ENCODE assay signal across 16 mouse cellular contexts in the genomic region with DNA sequence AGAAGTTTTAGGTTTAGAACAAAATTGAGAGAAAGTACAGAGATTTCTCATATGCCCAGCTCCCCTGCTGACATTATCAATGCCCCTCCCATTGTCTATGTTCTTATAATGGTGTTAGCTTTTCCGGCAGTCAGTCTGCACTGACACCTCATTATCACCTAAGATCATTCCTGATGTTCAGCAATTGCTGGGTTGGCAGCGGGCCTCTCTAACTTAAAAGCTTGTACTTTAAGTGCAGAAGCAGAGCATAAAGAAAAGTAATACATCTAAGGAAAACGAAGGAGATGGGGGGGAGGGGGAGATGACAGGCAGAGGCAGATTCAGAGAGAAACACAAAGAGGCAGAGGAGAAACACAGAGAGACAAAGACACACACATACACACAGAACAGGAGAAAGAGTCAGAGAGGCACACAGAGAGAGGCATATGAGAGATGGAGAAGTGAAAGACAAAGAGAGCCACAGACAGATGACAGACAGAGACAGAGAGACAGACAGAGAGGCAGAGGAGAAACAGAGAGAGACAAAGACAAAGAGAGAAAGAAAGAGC. TPM values are rescaled to one million over a fixed set of nuclear protein-coding genes. Genes with fewer than 3 reads are reported as not detected.
A peak's percentile ranks its signal among the peaks of the same experiment; 100 is the strongest.
DNase-seq lines count a peak whose midpoint lies in the region; ATAC-seq and TF ChIP-seq lines count a peak whose summit lies in the region.
"Had no signal": no experiment of that assay in that cellular context is flagged by ENCODE, and none has a peak within 500 bp of the region (broad histone marks: within the 10 kb centered on the region; RNA-seq: fewer than 3 reads in every experiment).

No protein-coding gene starts in this region.

- no peak for TF ChIP-seq EP300 in CH12.LX (IDR thresholded peaks at IDR 0.05; ENCODE audit: low read length)

- H3K9ac ChIP-seq in hindbrain, embryonic 14.5 days: no peak overlapping the region
- H3K9ac ChIP-seq in hindbrain, postnatal 0 days (replicated peaks; ENCODE audit: low read length): no peak overlapping the region
- no peak overlapping the region for H3K9ac ChIP-seq in CH12.LX (ENCODE audit: insufficient read depth, low read depth)
- no peak overlapping the region for H3K9ac ChIP-seq in forebrain, embryonic 13.5 days
- H3K9ac ChIP-seq in midbrain, embryonic 14.5 days (replicated peaks; ENCODE audit: low read length): no peak overlapping the region
- H3K9ac ChIP-seq: heart, embryonic 13.5 days; liver, postnatal 0 days had no signal

- no peak for TF ChIP-seq POLR2A in CH12.LX (IDR thresholded peaks at IDR 0.05; ENCODE audit: low read depth, low read length)

- no peak overlapping the region for H3K4me2 ChIP-seq in hindbrain, embryonic 14.5 days (replicated peaks)
- no peak overlapping the region for H3K4me2 ChIP-seq in hindbrain, postnatal 0 days (ENCODE audit: low read depth, low read length)
- H3K4me2 ChIP-seq in CH12.LX (ENCODE audit: insufficient read depth, low read depth, poor library complexity, severe bottlenecking): 0 out of 2 replicates have a peak overlapping the region, but pooled peaks have one; percentile 9
- H3K4me2 ChIP-seq in forebrain, embryonic 13.5 days: no peak overlapping the region; the same call in 1 of the 2 replicates
- H3K4me2 ChIP-seq in midbrain, embryonic 14.5 days (ENCODE audit: low read length): no peak overlapping the region
- H3K4me2 ChIP-seq: heart, embryonic 13.5 days had no signal

- in situ Hi-C loops in CH12.LX (cut with MboI; ENCODE audit: low pct_ligation_motif_present, low pct_unique_long_range_greater_than_20kb, low sequenced_read_pairs): no loop called here

- H3K79me2 ChIP-seq in CH12.LX (replicated peaks; ENCODE audit: control insufficient read depth, extremely low read depth, insufficient read depth, poor library complexity, severe bottlenecking): no peaks in the 10 kb centered on the region

- no peak for TF ChIP-seq CTCF in hindbrain, postnatal 0 days (IDR thresholded peaks at IDR 0.05; ENCODE audit: low read depth)
- TF ChIP-seq CTCF in CH12.LX (conservative IDR thresholded peaks at IDR 0.05 in 1 of 2, IDR thresholded peaks at IDR 0.05 in 1 of 2; ENCODE audit: low read depth in 2 of 2, low read length in 2 of 2): no peak

- DNase-seq in hindbrain, embryonic 14.5 days (ENCODE audit: low spot score): no peak
- no peak for DNase-seq in hindbrain, postnatal 0 days (ENCODE audit: low spot score)
- DNase-seq in CH12.LX (ENCODE audit: extremely low read depth): no peak
- peak; percentile 46 for DNase-seq in midbrain, embryonic 14.5 days
- DNase-seq in spleen, postnatal 4 days (ENCODE audit: low spot score in 2 of 2): no peak
- DNase-seq: cerebellum, adult 9-10 months; gastrocnemius, adult 2 months; heart, postnatal 36 days; kidney, postnatal 4 days; liver; liver, postnatal 0 days; thymus, postnatal 25 days had no signal

- no peak overlapping the region for H3K4me3 ChIP-seq in hindbrain, embryonic 14.5 days (replicated peaks; ENCODE audit: low read length)
- H3K4me3 ChIP-seq in hindbrain, postnatal 0 days (ENCODE audit: low read length): no peak overlapping the region
- H3K4me3 ChIP-seq in CH12.LX (replicated peaks in 1 of 3; ENCODE audit: low read depth in 2 of 3, low read length in 2 of 3, poor library complexity in 1 of 3): no peak overlapping the region
- H3K4me3 ChIP-seq in forebrain, embryonic 13.5 days: no peak overlapping the region
- no peak overlapping the region for H3K4me3 ChIP-seq in midbrain, embryonic 14.5 days (replicated peaks; ENCODE audit: low read depth, low read length)
- H3K4me3 ChIP-seq: gastrocnemius, adult 2 months; heart, embryonic 13.5 days had no signal

- no peaks in the 10 kb centered on the region for H3K4me1 ChIP-seq in hindbrain, embryonic 14.5 days (replicated peaks; ENCODE audit: control insufficient read depth, insufficient read depth, low read length)
- no peaks in the 10 kb centered on the region for H3K4me1 ChIP-seq in hindbrain, postnatal 0 days (ENCODE audit: insufficient read depth, low read length)
- H3K4me1 ChIP-seq in CH12.LX (ENCODE audit: control insufficient read depth in 1 of 2, insufficient read depth in 2 of 2): no peaks in the 10 kb centered on the region; a peak in 1 of 4 replicates
- H3K4me1 ChIP-seq in forebrain, embryonic 13.5 days: peaks cover 15% of the 10 kb centered on the region
- H3K4me1 ChIP-seq in midbrain, embryonic 14.5 days (ENCODE audit: control insufficient read depth, insufficient read depth, low read length): no peaks in the 10 kb centered on the region
- H3K4me1 ChIP-seq: heart, embryonic 13.5 days had no signal

- H3K36me3 ChIP-seq in hindbrain, embryonic 14.5 days (replicated peaks; ENCODE audit: control insufficient read depth, insufficient read depth): no peaks in the 10 kb centered on the region
- no peaks in the 10 kb centered on the region for H3K36me3 ChIP-seq in hindbrain, postnatal 0 days (ENCODE audit: insufficient read depth, low read length)
- no peaks in the 10 kb centered on the region for H3K36me3 ChIP-seq in CH12.LX (replicated peaks in 1 of 2; ENCODE audit: control insufficient read depth in 1 of 2, insufficient read depth in 1 of 2, low read length in 1 of 2)
- no peaks in the 10 kb centered on the region for H3K36me3 ChIP-seq in forebrain, embryonic 13.5 days (ENCODE audit: poor library complexity, severe bottlenecking)
- H3K36me3 ChIP-seq in midbrain, embryonic 14.5 days (ENCODE audit: control insufficient read depth, insufficient read depth, low read length): no peaks in the 10 kb centered on the region
- H3K36me3 ChIP-seq: heart, embryonic 13.5 days had no signal

- 29% methylated on average over 3 of the region's 3 CpGs for WGBS in hindbrain, embryonic 14.5 days
- 34% methylated on average over 3 of the region's 3 CpGs for WGBS in hindbrain, postnatal 0 days
- WGBS in forebrain, embryonic 13.5 days: 25% methylated on average over 3 of the region's 3 CpGs
- 20% methylated on average over 3 of the region's 3 CpGs for WGBS in midbrain, embryonic 14.5 days

- dilution Hi-C loops in CH12.LX (cut with MboI; ENCODE audit: extremely low pct_ligation_motif_present, extremely low pct_unique_long_range_greater_than_20kb, low sequenced_read_pairs): no loop called here

- H3K27ac ChIP-seq in hindbrain, embryonic 14.5 days: peak overlapping the region; percentile 7; the same call in 1 of the 2 replicates
- no peak overlapping the region for H3K27ac ChIP-seq in hindbrain, postnatal 0 days
- no peak overlapping the region for H3K27ac ChIP-seq in CH12.LX (ENCODE audit: insufficient read depth, low read depth)
- H3K27ac ChIP-seq in forebrain, embryonic 13.5 days: peak overlapping the region; percentile 72
- 0 out of 2 replicates have a peak overlapping the region, but pooled peaks have one; percentile 14 for H3K27ac ChIP-seq in midbrain, embryonic 14.5 days (replicated peaks; ENCODE audit: low read depth, low read length)
- H3K27ac ChIP-seq: gastrocnemius, adult 2 months; heart, embryonic 13.5 days had no signal

- no peaks in the 10 kb centered on the region for H3K27me3 ChIP-seq in hindbrain, embryonic 14.5 days (ENCODE audit: control insufficient read depth, insufficient read depth, low read length)
- no peaks in the 10 kb centered on the region for H3K27me3 ChIP-seq in hindbrain, postnatal 0 days (ENCODE audit: insufficient read depth, low read length)
- no peaks in the 10 kb centered on the region for H3K27me3 ChIP-seq in CH12.LX (replicated peaks)
- no peaks in the 10 kb centered on the region for H3K27me3 ChIP-seq in forebrain, embryonic 13.5 days
- H3K27me3 ChIP-seq in midbrain, embryonic 14.5 days (ENCODE audit: control insufficient read depth, insufficient read depth, low read length): no peaks in the 10 kb centered on the region
- H3K27me3 ChIP-seq: heart, embryonic 13.5 days had no signal

- ATAC-seq in hindbrain, embryonic 14.5 days (ENCODE audit: low FRiP score): no peak
- no peak for ATAC-seq in hindbrain, postnatal 0 days
- peak; percentile 68 for ATAC-seq in forebrain, embryonic 13.5 days
- no peak; the same call in 1 of the 2 replicates for ATAC-seq in midbrain, embryonic 14.5 days (ENCODE audit: low FRiP score, low TSS enrichment)
- no peak for ATAC-seq in erythroid progenitor cell, adult 5-6 weeks (replicated peaks; ENCODE audit: low FRiP score, poor library complexity, severe bottlenecking)
- ATAC-seq: activated CD4-positive, CD25-positive, alpha-beta regulatory T cell, adult 4 months; liver, postnatal 0 days had no signal

- H3K9me3 ChIP-seq in hindbrain, embryonic 14.5 days (ENCODE audit: control insufficient read depth, low read length): no peaks in the 10 kb centered on the region
- H3K9me3 ChIP-seq in hindbrain, postnatal 0 days (ENCODE audit: low read length): no peaks in the 10 kb centered on the region
- no peaks in the 10 kb centered on the region for H3K9me3 ChIP-seq in CH12.LX (replicated peaks; ENCODE audit: low read length)
- H3K9me3 ChIP-seq in forebrain, embryonic 13.5 days (replicated peaks): no peaks in the 10 kb centered on the region
- no peaks in the 10 kb centered on the region for H3K9me3 ChIP-seq in midbrain, embryonic 14.5 days (ENCODE audit: control insufficient read depth, low read length)
- H3K9me3 ChIP-seq: heart, embryonic 13.5 days had no signal

- TF ChIP-seq RAD21 in CH12.LX (IDR thresholded peaks at IDR 0.05; ENCODE audit: low read depth, low read length): no peak

TF ChIP-seq in CH12.LX, 34 proteins besides CTCF, POLR2A, EP300 and RAD21 (continues in another document):
- no peak for TF ChIP-seq IRF4 (IDR thresholded peaks at IDR 0.05; ENCODE audit: low read depth, low read length)
- TF ChIP-seq MAFK (IDR thresholded peaks at IDR 0.05; ENCODE audit: insufficient replicate concordance, low read length): no peak
- no peak for TF ChIP-seq JUND (conservative IDR thresholded peaks at IDR 0.05; ENCODE audit: low read depth, low read length)
- no peak for TF ChIP-seq USF2 (conservative IDR thresholded peaks at IDR 0.05; ENCODE audit: low read depth, low read length)
- TF ChIP-seq JUN (IDR thresholded peaks at IDR 0.05; ENCODE audit: insufficient read depth, low read depth, low read length): no peak
- TF ChIP-seq ELF1 (IDR thresholded peaks at IDR 0.05; ENCODE audit: low read depth, low read length): no peak
- no peak for TF ChIP-seq NRF1 (IDR thresholded peaks at IDR 0.05; ENCODE audit: low read depth, low read length)
- TF ChIP-seq ETS1 (conservative IDR thresholded peaks at IDR 0.05; ENCODE audit: low read depth, low read length): no peak

RNA-seq across cellular contexts. Expression of a gene that starts 21.1 kb away (rescaled TPM):
- polyA plus RNA-seq in hindbrain, embryonic 14.5 days (2014; fragmentation: Nextera tagmentation; extraction: Ambion mirVana): 107 and 112 TPM in 2 replicates
- 13.6 and 14.9 TPM in 2 replicates for total RNA-seq in hindbrain, postnatal 0 days (2014; rRNA removed)
- 70.7 and 71.1 TPM in 2 replicates for polyA plus RNA-seq in hindbrain, postnatal 0 days (2015; fragmentation: Nextera tagmentation; extraction: Ambion mirVana)
- total RNA-seq in CH12.LX (2012; rRNA removed) (3.2 and 3.4 TPM in 2 replicates), CH12.LX (2014; rRNA removed) (10.8 and 11.0 TPM in 2 replicates)
- 13.1 and 14.7 TPM in 2 replicates for polyA plus RNA-seq in CH12.LX (2012; ENCODE audit: insufficient read length, low read depth)
- polyA plus RNA-seq in forebrain, embryonic 13.5 days (2015; fragmentation: Nextera tagmentation; extraction: Ambion mirVana): 97.9 and 101 TPM in 2 replicates
- polyA plus RNA-seq in midbrain, embryonic 14.5 days (2014; fragmentation: Nextera tagmentation; extraction: Ambion mirVana): 123 and 132 TPM in 2 replicates
- total RNA-seq in erythroid progenitor cell, adult 5-6 weeks (2015; ENCODE audit: low replicate concordance): 56.6 and 80.5 TPM in 2 replicates
- 12.6 and 21.3 TPM in 2 replicates for total RNA-seq in erythroid progenitor cell, adult 5-6 weeks (2017; ENCODE audit: low replicate concordance)

Comparison
In these comparisons a context has a peak if more than half of its experiments do, and no peak if none do; other contexts are left out.
1. H3K27ac ChIP-seq: peak in hindbrain, embryonic 14.5 days (single experiment), forebrain, embryonic 13.5 days (single experiment) and midbrain, embryonic 14.5 days (single experiment); none in hindbrain, postnatal 0 days (single experiment) and CH12.LX (single experiment).